Mouse (Mus musculus): ENCODE measurements around the gene Lsm2. TPM values are rescaled to one million over a fixed set of nuclear protein-coding genes. Genes with fewer than 3 reads are reported as not detected.
"Not testable (repeated sequence)": the region's sequence is repeated elsewhere in the genome, so short reads cannot be mapped to it uniquely, and the experiment has no call there.

The Lsm2 gene
- polyA plus RNA-seq (2016; fragmentation: Nextera tagmentation; extraction: Ambion mirVana), result 278 and 314 TPM in 2 replicates

- Histone ChIP-seq H3K9me3 (no peaks in the 10 kb centered on the region), H3K4me1 (replicated peaks) (peaks cover 13% of the 10 kb centered on the region), H3K27ac (peak within 1 kb of the TSS; percentile 100), H3K4me3 (peak within 1 kb of the TSS; percentile 95), H3K27me3 (ENCODE audit: insufficient read depth, poor library complexity, severe bottlenecking) (no peaks in the 10 kb centered on the region), H3K36me3 (peaks cover 40% of the 10 kb centered on the region)
- WGBS, result under 1% methylated on average over 58 of the region's 58 CpGs
- DNase-seq (ENCODE audit: low spot score), result peak; percentile 92
Measured at GRCm38 (mm10) chr17:34981690-34982180, at the start of gene Lsm2. Lsm2 (plus strand) TSS chr17:34981862.

GRCm38 (mm10) chr17:34932287-34932686 is 49.4 kb upstream of the Lsm2 start:
- WGBS, result 90% methylated on average over 8 of the region's 8 CpGs
- H3K27ac ChIP-seq, result no peak overlapping the region
- peaks cover 31% of the 10 kb centered on the region for H3K4me1 ChIP-seq (replicated peaks)

DNA sequence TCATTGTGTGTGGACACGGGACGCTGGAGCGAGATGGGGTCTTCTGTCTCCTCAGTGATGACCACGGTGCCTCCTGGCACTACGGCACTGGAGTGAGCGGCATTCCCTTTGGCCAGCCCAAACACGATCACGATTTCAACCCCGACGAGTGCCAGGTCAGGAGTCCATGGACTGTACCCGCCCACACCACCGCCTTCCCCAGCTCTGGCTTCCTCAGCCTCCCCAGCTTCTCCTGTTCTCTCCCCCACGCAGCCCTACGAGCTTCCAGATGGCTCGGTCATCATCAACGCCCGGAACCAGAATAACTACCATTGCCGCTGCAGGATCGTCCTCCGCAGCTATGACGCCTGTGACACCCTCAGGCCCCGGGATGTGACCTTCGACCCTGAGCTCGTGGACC is 47.6 kb upstream of the Lsm2 start:
- Histone ChIP-seq H3K4me3 (peak overlapping the region; percentile 16; the same call in 1 of the 2 replicates), H3K27me3 (ENCODE audit: insufficient read depth, poor library complexity, severe bottlenecking) (no peaks in the 10 kb centered on the region), H3K36me3 (peaks cover 15% of the 10 kb centered on the region), H3K4me1 (replicated peaks) (peaks cover 31% of the 10 kb centered on the region), H3K27ac (peak overlapping the region; percentile 43; the same call in 1 of the 2 replicates), H3K9me3 (no peaks in the 10 kb centered on the region)
- 60% methylated on average over 24 of the region's 24 CpGs for WGBS
- no peak for DNase-seq (ENCODE audit: low spot score)

More at GRCm38 (mm10) chr17:34932287-34932686, 49.4 kb upstream of the Lsm2 start:
- no peak for DNase-seq (ENCODE audit: low spot score)
- Histone ChIP-seq H3K27me3 (ENCODE audit: insufficient read depth, poor library complexity, severe bottlenecking) (no peaks in the 10 kb centered on the region), H3K4me3 (peak overlapping the region; percentile 68), H3K36me3 (peaks cover 15% of the 10 kb centered on the region), H3K9me3 (no peaks in the 10 kb centered on the region)

- DNase-seq (ENCODE audit: low spot score), result no peak
- Histone ChIP-seq H3K27ac (peak overlapping the region; percentile 43; the same call in 1 of the 2 replicates), H3K27me3 (ENCODE audit: insufficient read depth, poor library complexity, severe bottlenecking) (no peaks in the 10 kb centered on the region), H3K9me3 (no peaks in the 10 kb centered on the region), H3K4me3 (peak overlapping the region; percentile 16; the same call in 1 of the 2 replicates), H3K36me3 (peaks cover 15% of the 10 kb centered on the region), H3K4me1 (replicated peaks) (peaks cover 31% of the 10 kb centered on the region)
- WGBS, result 48% methylated on average over 8 of the region's 8 CpGs
Measured at GRCm38 (mm10) chr17:34934830-34935229, 46.8 kb upstream of the Lsm2 start.

GRCm38 (mm10) chr17:34937960-34938505 is 43.6 kb upstream of the Lsm2 start:
- no peak for DNase-seq (ENCODE audit: low spot score)
- no peak overlapping the region for H3K4me3 ChIP-seq
- WGBS, result 85% methylated on average over 6 of the region's 6 CpGs

DNA sequence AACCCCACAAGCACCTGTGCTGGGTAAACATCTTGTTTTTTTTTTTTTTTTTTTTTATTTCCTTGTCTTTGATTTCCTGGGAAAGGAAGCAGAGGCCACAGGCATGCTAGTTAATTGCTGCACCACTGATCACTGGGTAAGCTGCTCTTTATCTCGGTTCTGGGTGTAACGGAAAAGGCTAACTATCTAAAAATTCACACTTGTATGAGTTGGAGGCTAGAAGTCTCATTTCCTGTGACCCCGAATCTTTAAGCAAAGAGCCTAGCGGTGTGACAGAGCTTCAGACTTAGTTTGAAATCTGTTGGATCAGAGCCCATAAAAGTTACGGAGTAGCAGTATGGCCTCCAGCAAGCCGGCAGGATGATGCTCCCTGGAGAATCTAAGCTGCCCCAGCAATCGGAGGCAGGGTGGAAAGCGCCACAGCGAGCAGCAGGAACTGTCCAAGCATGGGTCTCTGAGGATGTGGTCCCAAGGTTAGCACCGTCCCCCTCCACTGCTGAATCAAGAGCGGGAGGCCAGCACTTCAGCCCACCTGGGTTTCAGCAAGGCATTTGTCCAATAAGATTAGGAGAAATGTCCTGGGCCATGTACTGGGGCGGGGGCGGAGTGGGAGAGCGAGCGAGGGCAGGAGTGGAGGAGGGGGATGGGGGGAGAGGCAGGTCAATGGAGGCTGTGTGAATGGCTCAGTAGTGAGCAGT is 40.2 kb upstream of the Lsm2 start:
- Histone ChIP-seq H3K4me3 (peak overlapping the region; percentile 46), H3K9me3 (no peaks in the 10 kb centered on the region), H3K4me1 (replicated peaks) (peaks cover 8% of the 10 kb centered on the region), H3K36me3 (no peaks in the 10 kb centered on the region), H3K27me3 (ENCODE audit: insufficient read depth, poor library complexity, severe bottlenecking) (no peaks in the 10 kb centered on the region), H3K27ac (peak overlapping the region; percentile 86)
- WGBS, result 10% methylated on average over 15 of the region's 15 CpGs
- peak; percentile 52 for DNase-seq (ENCODE audit: low spot score)

More at GRCm38 (mm10) chr17:34937960-34938505, 43.6 kb upstream of the Lsm2 start:
- no peaks in the 10 kb centered on the region for H3K27me3 ChIP-seq (ENCODE audit: insufficient read depth, poor library complexity, severe bottlenecking)
- H3K9me3 ChIP-seq, result no peaks in the 10 kb centered on the region
- H3K4me1 ChIP-seq (replicated peaks), result peaks cover 26% of the 10 kb centered on the region
- peaks cover 15% of the 10 kb centered on the region for H3K36me3 ChIP-seq
- H3K27ac ChIP-seq, result no peak overlapping the region

- WGBS, result 87% methylated on average over 4 of the region's 4 CpGs
- no peaks in the 10 kb centered on the region for H3K36me3 ChIP-seq
- DNase-seq (ENCODE audit: low spot score), result no peak
Measured at GRCm38 (mm10) chr17:34943128-34943815, 38.4 kb upstream of the Lsm2 start.

DNA sequence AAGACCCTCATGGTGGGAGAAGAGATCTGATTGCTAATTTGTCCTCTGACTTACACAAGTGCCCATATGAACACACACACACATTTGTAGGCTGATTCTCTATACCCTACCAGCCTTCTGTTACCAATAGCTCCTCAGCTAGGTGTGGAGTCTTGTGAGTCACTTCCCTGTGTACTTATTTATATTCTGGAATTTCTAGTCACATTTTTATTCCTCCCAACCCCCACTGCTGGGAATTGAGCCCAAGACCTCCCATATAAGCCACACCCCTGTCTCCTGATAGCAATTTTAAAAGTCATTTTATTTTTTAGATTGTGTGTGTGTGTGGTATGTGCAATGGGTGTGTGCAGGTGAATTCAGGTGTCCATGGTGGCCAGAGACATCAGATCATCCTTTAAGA is 37.3 kb upstream of the Lsm2 start:
- no peak overlapping the region for H3K4me3 ChIP-seq
- peaks cover 8% of the 10 kb centered on the region for H3K4me1 ChIP-seq (replicated peaks)
- H3K27ac ChIP-seq, result no peak overlapping the region
- H3K9me3 ChIP-seq, result no peaks in the 10 kb centered on the region
- no peaks in the 10 kb centered on the region for H3K27me3 ChIP-seq (ENCODE audit: insufficient read depth, poor library complexity, severe bottlenecking)
- peaks cover 1% of the 10 kb centered on the region for H3K36me3 ChIP-seq
- no peak for DNase-seq (ENCODE audit: low spot score)

More at GRCm38 (mm10) chr17:34943128-34943815, 38.4 kb upstream of the Lsm2 start:
- peaks cover 8% of the 10 kb centered on the region for H3K4me1 ChIP-seq (replicated peaks)
- H3K9me3 ChIP-seq, result no peaks in the 10 kb centered on the region
- no peaks in the 10 kb centered on the region for H3K27me3 ChIP-seq (ENCODE audit: insufficient read depth, poor library complexity, severe bottlenecking)
- no peak overlapping the region for H3K4me3 ChIP-seq
- H3K27ac ChIP-seq, result no peak overlapping the region

- no peaks in the 10 kb centered on the region for H3K27me3 ChIP-seq (ENCODE audit: insufficient read depth, poor library complexity, severe bottlenecking)
- no peak for DNase-seq (ENCODE audit: low spot score)
- WGBS, result 91% methylated on average over 5 of the region's 5 CpGs
- H3K27ac ChIP-seq, result no peak overlapping the region
- no peak overlapping the region for H3K4me3 ChIP-seq
- peaks cover 16% of the 10 kb centered on the region for H3K4me1 ChIP-seq (replicated peaks)
- H3K36me3 ChIP-seq, result peaks cover 24% of the 10 kb centered on the region
- no peaks in the 10 kb centered on the region for H3K9me3 ChIP-seq
Measured at GRCm38 (mm10) chr17:34946486-34947140, 35.0 kb upstream of the Lsm2 start.

DNA sequence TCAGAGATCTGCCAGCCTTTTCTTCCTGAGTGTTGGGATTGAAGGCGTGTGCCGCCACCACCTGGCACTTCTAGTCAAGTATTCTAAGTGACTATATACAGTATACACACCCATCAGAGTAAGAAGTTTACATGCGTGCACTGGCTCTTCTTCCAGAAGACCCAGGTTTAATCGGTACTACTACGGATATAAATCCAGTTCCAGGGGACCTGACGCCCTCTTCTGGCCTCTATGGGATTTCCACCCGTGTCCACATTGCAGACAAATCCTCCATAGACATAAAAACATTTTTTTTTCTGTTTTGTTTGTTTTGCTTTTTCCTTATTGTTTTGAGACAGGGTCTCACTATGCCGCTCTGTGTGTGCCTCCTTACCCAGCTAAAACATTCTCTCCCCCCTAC is 34.1 kb upstream of the Lsm2 start:
- no peak overlapping the region for H3K27ac ChIP-seq
- DNase-seq (ENCODE audit: low spot score), result peak; percentile 48
- no peak overlapping the region for H3K4me3 ChIP-seq
- H3K4me1 ChIP-seq (replicated peaks), result peaks cover 12% of the 10 kb centered on the region
- no peaks in the 10 kb centered on the region for H3K27me3 ChIP-seq (ENCODE audit: insufficient read depth, poor library complexity, severe bottlenecking)
- WGBS, result 32% methylated on average over 8 of the region's 8 CpGs
- H3K36me3 ChIP-seq, result peaks cover 25% of the 10 kb centered on the region
- no peaks in the 10 kb centered on the region for H3K9me3 ChIP-seq

DNA sequence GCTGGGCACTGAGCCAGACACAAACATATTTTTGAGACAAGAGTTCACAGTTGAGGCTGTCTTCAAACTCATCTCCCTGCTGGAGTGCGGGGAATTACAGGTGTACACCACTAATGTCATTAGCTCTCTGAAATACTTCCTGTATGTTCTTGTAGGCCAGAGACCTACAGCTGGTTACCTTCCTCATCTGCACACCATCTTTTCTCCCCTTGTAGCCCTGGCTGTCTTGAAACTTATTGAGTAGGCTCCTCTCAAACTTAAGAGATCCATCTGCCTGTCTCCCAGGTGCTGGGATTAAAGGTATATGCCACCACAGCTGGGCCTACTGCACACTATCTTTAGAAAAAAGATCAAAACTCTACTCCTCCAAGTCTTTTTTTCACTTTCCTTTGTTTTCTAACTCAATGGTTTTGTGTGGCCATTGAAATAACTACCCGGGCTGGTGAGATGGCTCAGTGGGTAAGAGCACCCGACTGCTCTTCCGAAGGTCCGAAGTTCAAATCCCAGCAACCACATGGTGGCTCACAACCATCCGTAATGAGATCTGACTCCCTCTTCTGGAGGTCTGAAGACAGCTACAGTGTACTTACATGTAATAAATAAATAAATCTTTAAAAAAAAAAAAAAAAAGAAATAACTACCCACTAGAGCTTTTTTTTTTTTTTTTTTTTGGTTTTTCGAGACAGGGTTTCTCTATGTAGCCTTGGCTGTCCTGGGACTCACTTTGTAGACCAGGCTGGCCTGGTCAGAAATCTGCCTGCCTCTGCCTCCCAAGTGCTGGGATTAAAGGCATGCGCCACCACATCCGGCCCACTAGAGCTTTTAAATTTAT is 32.7 kb upstream of the Lsm2 start:
- H3K4me3 ChIP-seq, result 0 out of 2 replicates have a peak overlapping the region, but pooled peaks have one; percentile 99
- H3K27me3 ChIP-seq (ENCODE audit: insufficient read depth, poor library complexity, severe bottlenecking); H3K9me3 ChIP-seq; H3K27ac ChIP-seq: not testable (repeated sequence)
- 65% methylated on average over 9 of the region's 9 CpGs for WGBS
- H3K36me3 ChIP-seq, result peaks cover 25% of the 10 kb centered on the region
- H3K4me1 ChIP-seq (replicated peaks), result peaks cover 12% of the 10 kb centered on the region
- peak; percentile 14 for DNase-seq (ENCODE audit: low spot score)

DNA sequence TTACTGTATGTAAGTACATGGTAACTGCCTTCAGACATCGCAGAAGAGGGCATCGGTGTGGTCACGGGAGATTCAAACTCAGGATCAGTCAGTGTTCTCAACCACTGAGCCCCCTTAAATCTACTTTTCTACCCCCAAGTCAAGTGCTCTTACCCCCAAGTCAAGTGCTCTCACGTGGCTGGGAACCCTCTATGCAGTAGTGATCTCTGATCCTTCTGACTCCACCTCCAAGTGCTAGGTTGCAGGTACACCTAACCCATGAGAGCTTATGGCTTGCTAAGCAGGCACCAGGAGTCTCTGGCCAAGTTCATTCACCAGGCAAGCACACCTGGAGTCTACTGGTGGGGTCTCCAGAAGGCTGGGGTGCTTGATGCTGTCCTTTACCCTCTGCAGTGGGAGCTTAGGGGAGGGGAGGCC is 32.1 kb upstream of the Lsm2 start:
- 27% methylated on average over 4 of the region's 4 CpGs for WGBS
- Histone ChIP-seq H3K27me3 (ENCODE audit: insufficient read depth, poor library complexity, severe bottlenecking) (peaks cover 3% of the 10 kb centered on the region), H3K4me3 (peak overlapping the region; percentile 99), H3K27ac (peak overlapping the region; percentile 53; the same call in 1 of the 2 replicates), H3K4me1 (replicated peaks) (peaks cover 12% of the 10 kb centered on the region), H3K9me3 (no peaks in the 10 kb centered on the region), H3K36me3 (peaks cover 25% of the 10 kb centered on the region)
- peak; percentile 47 for DNase-seq (ENCODE audit: low spot score)

Measured in hindbrain, embryonic 10.5 days (tissue).